Mouse (Mus musculus): ENCODE results near the gene Zbtb9. TPM values are rescaled to one million over a fixed set of nuclear protein-coding genes. Genes with fewer than 3 reads are reported as not detected.

Gene Zbtb9
- 6.4 and 6.7 TPM in 2 replicates for polyA plus RNA-seq (2021; fragmentation: Nextera tagmentation)
- long read RNA-seq, experiment 1, transcript Zbtb9-201 (2 exons, 2,796 nt) = major isoform, 9 of 9 reads
- long read RNA-seq, experiment 1, partial matches to known transcripts = 0 of 9 reads
- long read RNA-seq, experiment 1, other reads (novel, unspliced or antisense) = 0 of 9 reads
- long read RNA-seq, experiment 2, transcript Zbtb9-201 (2 exons, 2,796 nt) = major isoform, 45 of 58 reads
- long read RNA-seq, experiment 2, partial matches to known transcripts = 0 of 58 reads
- long read RNA-seq, experiment 2, other reads (novel, unspliced or antisense) = 13 of 58 reads

GRCm38 (mm10) chr17:26972703-26973574, at the start of gene Zbtb9:
TSS of gene Zbtb9 (plus strand) at chr17:26973167.

GRCm38 (mm10) chr17:26932839-26933398, 40.0 kb upstream of the Zbtb9 start, which contains the start of gene Phf1:
TSS of gene Phf1 (plus strand) at chr17:26933052.

GRCm38 (mm10) chr17:26939178-26939972, 33.6 kb upstream of the Zbtb9 start, which contains the start of gene Cuta:
TSS of gene Cuta (minus strand) at chr17:26939569.

GRCm38 (mm10) chr17:26941031-26941789, 31.8 kb upstream of the Zbtb9 start, which contains the start of gene Syngap1:
TSS of gene Syngap1 (plus strand) at chr17:26941253.

GRCm38 (mm10) chr17:27028909-27029308, 55.9 kb downstream of the Zbtb9 start, which contains the start of gene Bak1:
TSS of gene Bak1 (minus strand) at chr17:27029009.

GRCm38 (mm10) chr17:27056812-27057516, 84.0 kb downstream of the Zbtb9 start, which contains the start of gene Itpr3:
TSS of gene Itpr3 (plus strand) at chr17:27057304.

Small RNA genes lying within 50 kb of the gene (microRNA-seq; reads per million reads assigned to microRNA genes)
- gene Mir3083 (23.8 reads per million, percentile 42 among the genes with 10 or more reads in this experiment), gene Mir6968 (6.2 reads per million, percentile 23 among the genes with 10 or more reads in this experiment)

Other genes with a start within 250 kb of the Zbtb9 start
- 26.5 and 28.1 TPM in 2 replicates for gene Bnip1, start 192.1 kb upstream of the Zbtb9 start, polyA plus RNA-seq (2021; fragmentation: Nextera tagmentation)
- not detected in 2 replicates for gene Nkx2-5, start 128.2 kb upstream of the Zbtb9 start, polyA plus RNA-seq (2021; fragmentation: Nextera tagmentation)
- 0.25 and 0.28 TPM in 2 replicates for gene Kifc5b, start 56.1 kb upstream of the Zbtb9 start, polyA plus RNA-seq (2021; fragmentation: Nextera tagmentation)
- gene Phf1, start 40.1 kb upstream of the Zbtb9 start, polyA plus RNA-seq (2021; fragmentation: Nextera tagmentation) = 9.8 and 13.9 TPM in 2 replicates
- gene Cuta, start 33.6 kb upstream of the Zbtb9 start, polyA plus RNA-seq (2021; fragmentation: Nextera tagmentation) = 189 and 190 TPM in 2 replicates
- gene Syngap1, start 31.9 kb upstream of the Zbtb9 start, polyA plus RNA-seq (2021; fragmentation: Nextera tagmentation) = 8.3 and 18.8 TPM in 2 replicates
- 1.4 and 1.7 TPM in 2 replicates for gene Bak1, start 55.8 kb downstream of the Zbtb9 start, polyA plus RNA-seq (2021; fragmentation: Nextera tagmentation)
- gene Itpr3, start 84.1 kb downstream of the Zbtb9 start, polyA plus RNA-seq (2021; fragmentation: Nextera tagmentation) = 0.23 and 0.25 TPM in 2 replicates
- 559 and 565 TPM in 2 replicates for gene Uqcc2, start 160.7 kb downstream of the Zbtb9 start, polyA plus RNA-seq (2021; fragmentation: Nextera tagmentation)
- gene Ip6k3, start 194.6 kb downstream of the Zbtb9 start, polyA plus RNA-seq (2021; fragmentation: Nextera tagmentation) = 0.75 and 1.0 TPM in 2 replicates
- gene Lemd2, start 231.3 kb downstream of the Zbtb9 start, polyA plus RNA-seq (2021; fragmentation: Nextera tagmentation) = 2.2 and 2.4 TPM in 2 replicates